Mouse (Mus musculus) small intestine, adult 2 months (tissue): ENCODE measurements around the gene Dhx33. TPM values are rescaled to one million over a fixed set of nuclear protein-coding genes. Genes with fewer than 3 reads are reported as not detected.
A peak's percentile ranks its signal among the peaks of the same experiment; 100 is the strongest.

ENCODE experiments used
- H3K27ac ChIP-seq: fragments of 200-500 bp; 2 replicates; pipeline ENCODE4 v1.5.1; 2012; ENCODE audit warnings: low read depth, low read length, control low read depth, inconsistent platforms; ENCODE audit not compliant: insufficient read depth
- H3K27me3 ChIP-seq: fragments of 200-500 bp; 2 replicates; pipeline ENCODE4 v1.6.1; 2012; ENCODE audit warnings: mild to moderate bottlenecking, moderate library complexity, low read length, inconsistent platforms; ENCODE audit not compliant: control insufficient read depth, insufficient read depth
- H3K36me3 ChIP-seq: fragments of 200-500 bp; 2 replicates; pipeline ENCODE4 v1.6.1; 2012; ENCODE audit warnings: mild to moderate bottlenecking, low read length, control low read depth, inconsistent platforms; ENCODE audit not compliant: control insufficient read depth, insufficient read depth
- H3K4me1 ChIP-seq: fragments of 200-500 bp; 2 replicates; pipeline ENCODE4 v1.6.1; 2012; ENCODE audit warnings: low read length, inconsistent platforms, mixed read lengths; ENCODE audit not compliant: control insufficient read depth, insufficient read depth, insufficient read length
- H3K4me3 ChIP-seq: fragments of 200-500 bp; 2 replicates; pipeline ENCODE4 v1.5.1; 2012; ENCODE audit warnings: low read depth, mild to moderate bottlenecking, control low read depth, inconsistent platforms, low read length, moderate library complexity
- CTCF ChIP-seq: fragments of 200-500 bp; IDR thresholded peaks from 2 replicates; pipeline ENCODE4 v1.5.1; 2012; ENCODE audit warnings: low read depth, mild to moderate bottlenecking, control low read depth, inconsistent platforms, low read length, moderate library complexity, mixed read lengths; ENCODE audit not compliant: insufficient replicate concordance, insufficient read length; ENCODE audit errors: extremely low read depth
- POLR2A ChIP-seq: fragments of 200-500 bp; IDR thresholded peaks from 2 replicates; pipeline ENCODE4 v1.6.1; 2012; ENCODE audit warnings: low read depth, mild to moderate bottlenecking, control low read depth, inconsistent platforms, low read length, moderate library complexity
- WGBS: fragments of 180-500 bp; shearing (Covaris S2); methylation state at CpG from one replicate; pipeline ENCODE4 v1.1.7; 2018; 5-methylcytosine and 5-hydroxymethylcytosine counted together
- polyA plus RNA-seq: library from polyadenylated mRNA; depleted of rRNA; stranded (reverse); fragments of >200 nt; gene quantifications from 2 replicates; pipeline ENCODE4 v1.2.3, GENCODE M21; 2012

Gene Dhx33
- polyA plus RNA-seq, 1 experiment: 8.2 TPM

GRCm38 (mm10) chr11:71008321-71008720, 4.1 kb upstream of the Dhx33 start:
- Histone ChIP-seq H3K4me1 (no peaks in the 10 kb centered on the region), H3K27me3 (no peaks in the 10 kb centered on the region), H3K4me3 (no peak overlapping the region), H3K27ac (no peak overlapping the region), H3K36me3 (peaks cover 41% of the 10 kb centered on the region)
- 82% methylated on average over 3 of the region's 3 CpGs for WGBS
- TF ChIP-seq CTCF (no peak), POLR2A (no peak)

GRCm38 (mm10) chr11:71007831-71008230, 3.6 kb upstream of the Dhx33 start:
- 75% methylated on average over 7 of the region's 7 CpGs for WGBS
- H3K36me3 ChIP-seq: peaks cover 38% of the 10 kb centered on the region
- H3K27me3 ChIP-seq: no peaks in the 10 kb centered on the region
- no peak overlapping the region for H3K27ac ChIP-seq
- no peak overlapping the region for H3K4me3 ChIP-seq
- H3K4me1 ChIP-seq: peaks cover 3% of the 10 kb centered on the region; the same call in 1 of the 2 replicates
- no peak for TF ChIP-seq CTCF
- no peak for TF ChIP-seq POLR2A

GRCm38 (mm10) chr11:71007026-71007425, 2.8 kb upstream of the Dhx33 start:
- H3K4me3 ChIP-seq: no peak overlapping the region
- 93% methylated on average over 6 of the region's 6 CpGs for WGBS
- peaks cover 30% of the 10 kb centered on the region for H3K36me3 ChIP-seq
- no peaks in the 10 kb centered on the region for H3K27me3 ChIP-seq
- no peak overlapping the region for H3K27ac ChIP-seq
- H3K4me1 ChIP-seq: peaks cover 8% of the 10 kb centered on the region; the same call in 1 of the 2 replicates
- no peak for TF ChIP-seq POLR2A

GRCm38 (mm10) chr11:71005046-71005445, 809 bp upstream of the Dhx33 start:
- no peak overlapping the region for H3K27ac ChIP-seq
- no peak overlapping the region for H3K4me3 ChIP-seq
- TF ChIP-seq CTCF (no peak), POLR2A (no peak)
- 30% methylated on average over 5 of the region's 5 CpGs for WGBS
- peaks cover 8% of the 10 kb centered on the region; the same call in 1 of the 2 replicates for H3K4me1 ChIP-seq
- H3K36me3 ChIP-seq: peaks cover 14% of the 10 kb centered on the region
- no peaks in the 10 kb centered on the region for H3K27me3 ChIP-seq

- Histone ChIP-seq H3K27ac (0 out of 2 replicates have a peak overlapping the region, but pooled peaks have one; percentile 23), H3K4me1 (peaks cover 8% of the 10 kb centered on the region; the same call in 1 of the 2 replicates), H3K27me3 (no peaks in the 10 kb centered on the region), H3K36me3 (peaks cover 13% of the 10 kb centered on the region), H3K4me3 (peak overlapping the region; percentile 97)
- WGBS: under 1% methylated on average over 49 of the region's 49 CpGs
- TF ChIP-seq POLR2A (no peak), CTCF (no peak)
Measured at GRCm38 (mm10) chr11:71003611-71004315, 474 bp downstream of the Dhx33 start.

GRCm38 (mm10) chr11:71001167-71001566, 3.1 kb downstream of the Dhx33 start:
- TF ChIP-seq CTCF (no peak), POLR2A (no peak)
- no peak overlapping the region for H3K4me3 ChIP-seq
- no peak overlapping the region for H3K27ac ChIP-seq
- 84% methylated on average over 4 of the region's 4 CpGs for WGBS
- H3K27me3 ChIP-seq: no peaks in the 10 kb centered on the region
- H3K4me1 ChIP-seq: peaks cover 8% of the 10 kb centered on the region; the same call in 1 of the 2 replicates
- H3K36me3 ChIP-seq: peaks cover 16% of the 10 kb centered on the region

GRCm38 (mm10) chr11:70982557-70983228, 21.5 kb downstream of the Dhx33 start, which contains the start of gene C1qbp:
Gene C1qbp (minus strand): TSS chr11:70983026.
- WGBS: under 1% methylated on average over 63 of the region's 64 CpGs
- TF ChIP-seq CTCF (peak; percentile 96), POLR2A (peak; percentile 55)

More at GRCm38 (mm10) chr11:70982557-70983228, 21.5 kb downstream of the Dhx33 start, which contains the start of gene C1qbp:
- 0 out of 2 replicates have a peak within 1 kb of the TSS, but pooled peaks have one; percentile 7 for H3K27ac ChIP-seq
- no peaks in the 10 kb centered on the region for H3K27me3 ChIP-seq
- H3K4me1 ChIP-seq: peaks cover 3% of the 10 kb centered on the region; the same call in 1 of the 2 replicates
- peak within 1 kb of the TSS; percentile 95 for H3K4me3 ChIP-seq
- peaks cover 41% of the 10 kb centered on the region for H3K36me3 ChIP-seq
